Mouse (Mus musculus) C2C12 (cell line): Measurements from ENCODE around the gene Fbxo31. TPM values are rescaled to one million over a fixed set of nuclear protein-coding genes. Genes with fewer than 3 reads are reported as not detected.

ENCODE experiments used
- H3K27me3 ChIP-seq: one replicate; pipeline ENCODE4 v1.6.1; 2011; ENCODE audit not compliant: control insufficient read depth, insufficient read depth, insufficient read length
- H3K36me3 ChIP-seq: one replicate; pipeline ENCODE4 v1.6.1; 2011; ENCODE audit not compliant: control insufficient read depth, insufficient read depth
- H3K4me3 ChIP-seq: one replicate; pipeline ENCODE4 v1.5.1; 2011; ENCODE audit warnings: mild to moderate bottlenecking, control low read depth; ENCODE audit not compliant: poor library complexity, insufficient read depth, severe bottlenecking
- H3K79me2 ChIP-seq: one replicate; pipeline ENCODE4 v1.6.1; 2011; ENCODE audit not compliant: control insufficient read depth, insufficient read depth
- H3K79me3 ChIP-seq: one replicate; pipeline ENCODE4 v1.6.1; 2011; ENCODE audit warnings: low read depth, control low read depth
- H3ac ChIP-seq: one replicate; pipeline ENCODE3; 2011; ENCODE audit warnings: low read depth; ENCODE audit not compliant: control insufficient read depth, insufficient read length
- CEBPB ChIP-seq: IDR thresholded peaks from one replicate; pipeline ENCODE4 v1.6.1; 2011; ENCODE audit warnings: low read depth, mild to moderate bottlenecking, control low read depth, moderate library complexity
- CTCF ChIP-seq: IDR thresholded peaks from one replicate; pipeline ENCODE4 v1.5.1; 2011; ENCODE audit not compliant: control insufficient read depth, insufficient read depth, insufficient read length
- FOSL1 ChIP-seq: IDR thresholded peaks from one replicate; pipeline ENCODE4 v1.8.0; 2011; ENCODE audit warnings: mild to moderate bottlenecking, low read length; ENCODE audit not compliant: poor library complexity, insufficient read depth, severe bottlenecking
- MAX ChIP-seq: IDR thresholded peaks from one replicate; pipeline ENCODE4 v1.6.1; 2011; ENCODE audit warnings: mild to moderate bottlenecking, control low read depth
- MYOD1 ChIP-seq: IDR thresholded peaks from one replicate; pipeline ENCODE4 v1.6.1; 2011; ENCODE audit warnings: low read depth; ENCODE audit not compliant: control insufficient read depth, insufficient read length
- MYOG ChIP-seq: IDR thresholded peaks from one replicate; pipeline ENCODE4 v1.6.1; 2011; ENCODE audit not compliant: control insufficient read depth, insufficient read length; ENCODE audit errors: extremely low read depth
- USF1 ChIP-seq: IDR thresholded peaks from one replicate; pipeline ENCODE4 v1.6.1; 2011; ENCODE audit warnings: low read depth, mild to moderate bottlenecking, control low read depth, moderate library complexity
- polyA plus RNA-seq: library from polyadenylated mRNA; unstranded; fragments of >200 nt; fragmentation: generic; extraction: Trizol; gene quantifications from one replicate; pipeline ENCODE4 v1.2.1, GENCODE M21; 2012; ENCODE audit warnings: missing spikeins

Gene Fbxo31
- polyA plus RNA-seq, 1 experiment: 9.4 TPM

DNA sequence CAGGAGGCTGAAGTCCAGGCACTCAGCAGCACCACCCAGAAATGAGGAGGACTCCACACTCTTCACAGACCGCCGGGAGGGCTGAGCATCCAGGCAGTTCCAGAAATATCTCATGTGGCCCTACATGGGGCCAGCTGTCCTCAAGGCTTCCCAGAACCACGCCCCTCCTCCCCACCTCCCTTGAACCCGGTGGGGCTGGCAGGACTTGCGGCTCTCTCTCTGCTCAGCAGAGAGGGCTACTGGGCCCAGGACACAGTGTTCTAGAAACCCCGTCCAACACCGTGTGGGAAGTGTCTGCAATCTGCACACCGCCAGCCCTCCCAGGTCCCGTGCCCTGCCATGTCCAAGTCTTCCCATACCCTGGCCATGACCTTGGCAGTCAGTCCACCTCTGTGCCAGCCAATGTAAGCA lies 15.7 kb downstream of the Fbxo31 start:
- no peaks in the 10 kb centered on the region for H3K36me3 ChIP-seq
- no peak overlapping the region for H3K4me3 ChIP-seq
- H3ac ChIP-seq: no peak overlapping the region
- H3K27me3 ChIP-seq: no peaks in the 10 kb centered on the region
- H3K79me3 ChIP-seq: no peaks in the 10 kb centered on the region
- TF ChIP-seq USF1 (no peak), MAX (no peak), MYOD1 (no peak), CEBPB (no peak), FOSL1 (no peak), MYOG (no peak), CTCF (no peak)
- peaks cover 4% of the 10 kb centered on the region for H3K79me2 ChIP-seq

DNA sequence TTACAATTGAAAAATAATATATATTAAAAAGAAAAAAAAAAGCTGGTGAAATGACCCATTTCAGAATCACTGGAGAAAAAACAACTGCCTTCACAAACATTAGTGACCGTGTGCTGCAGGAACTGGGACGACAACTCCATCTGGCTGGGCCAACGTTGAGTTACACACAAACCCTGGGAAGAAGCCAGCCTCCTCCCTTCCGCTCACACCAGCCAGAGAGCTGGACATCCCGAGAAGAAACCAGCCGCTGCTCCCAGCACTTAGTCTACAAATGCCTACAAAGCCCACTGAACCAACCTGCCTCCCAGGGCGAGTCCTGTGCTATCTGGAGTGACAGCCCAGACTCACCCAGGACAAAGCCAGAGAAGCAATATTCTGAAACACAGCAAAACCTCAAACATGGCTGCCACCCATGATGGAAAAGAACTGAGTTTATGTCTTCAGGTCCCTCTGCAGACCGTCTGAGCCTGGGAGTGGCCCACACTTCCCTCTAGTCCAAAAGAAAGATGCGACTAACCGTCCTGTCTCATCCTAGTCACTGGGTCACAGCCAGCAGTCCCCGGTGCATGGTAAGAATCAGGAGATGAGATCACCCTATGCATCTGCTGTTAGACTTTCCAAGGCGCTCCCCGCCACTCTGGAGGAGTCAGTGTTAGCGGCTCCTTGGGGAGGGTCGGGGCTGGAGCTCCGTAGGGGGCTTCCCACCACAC lies 16.8 kb downstream of the Fbxo31 start:
- Histone ChIP-seq H3K36me3 (no peaks in the 10 kb centered on the region), H3K4me3 (no peak overlapping the region), H3K27me3 (no peaks in the 10 kb centered on the region), H3ac (no peak overlapping the region), H3K79me2 (no peaks in the 10 kb centered on the region), H3K79me3 (no peaks in the 10 kb centered on the region)
- no peak for TF ChIP-seq CTCF
- no peak for TF ChIP-seq FOSL1
- TF ChIP-seq CEBPB: no peak
- no peak for TF ChIP-seq USF1
- no peak for TF ChIP-seq MAX
- TF ChIP-seq MYOG: no peak
- no peak for TF ChIP-seq MYOD1

DNA sequence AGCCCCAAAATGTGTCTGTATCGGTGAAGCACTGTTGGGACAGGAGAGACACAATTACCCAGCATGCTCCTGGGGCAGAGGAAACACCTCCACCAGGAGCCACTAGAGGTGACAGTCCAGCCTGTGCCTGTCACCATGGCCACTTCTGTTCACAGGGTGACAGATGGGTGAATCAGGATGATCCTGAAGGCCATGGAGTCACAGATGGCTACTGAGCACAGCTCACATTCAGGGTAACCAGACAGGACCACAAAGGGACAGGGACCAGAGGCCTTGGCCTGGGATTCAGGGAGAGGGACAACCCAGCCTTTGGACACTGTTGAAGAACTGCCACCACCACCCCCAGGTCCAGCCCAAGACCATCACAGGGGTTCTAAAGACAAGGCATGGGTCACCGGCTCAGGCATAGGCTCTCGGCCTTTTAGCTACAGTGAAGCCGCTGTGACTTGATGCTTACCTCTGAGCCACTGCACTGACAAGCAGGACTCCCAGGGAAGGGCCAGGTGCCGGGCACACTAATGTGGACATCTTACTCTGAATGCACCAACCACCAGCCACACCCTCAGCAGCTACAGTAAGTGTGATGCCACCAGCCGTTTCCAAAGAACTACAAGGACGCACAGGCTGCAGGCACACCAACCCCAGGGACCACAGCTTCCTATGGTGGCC lies 18.0 kb downstream of the Fbxo31 start:
- Histone ChIP-seq H3K36me3 (no peaks in the 10 kb centered on the region), H3K4me3 (no peak overlapping the region), H3K27me3 (no peaks in the 10 kb centered on the region), H3ac (no peak overlapping the region), H3K79me3 (no peaks in the 10 kb centered on the region), H3K79me2 (no peaks in the 10 kb centered on the region)
- TF ChIP-seq FOSL1: no peak
- no peak for TF ChIP-seq CEBPB
- TF ChIP-seq CTCF: no peak
- TF ChIP-seq MYOG: no peak
- TF ChIP-seq USF1: no peak
- TF ChIP-seq MAX: no peak
- no peak for TF ChIP-seq MYOD1

DNA sequence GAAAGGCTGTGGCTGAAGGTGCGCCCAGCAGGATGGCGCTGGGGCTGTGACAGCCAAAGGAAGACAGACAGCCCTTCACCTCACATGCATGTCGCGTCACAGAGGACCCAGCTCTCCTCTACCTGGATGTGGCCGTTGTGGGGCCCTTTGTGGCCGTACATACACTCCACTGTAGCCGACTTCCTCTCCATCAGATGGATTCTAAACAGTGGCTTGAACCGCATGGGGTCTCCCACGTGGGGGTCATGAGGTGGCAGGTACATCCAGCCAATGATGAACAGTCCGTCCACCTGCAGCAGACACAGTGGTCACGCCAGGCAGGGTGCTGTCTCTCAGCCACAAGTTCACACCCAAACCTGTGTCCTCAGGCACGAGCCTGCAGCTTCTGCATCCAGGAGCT lies 18.8 kb downstream of the Fbxo31 start:
- H3K27me3 ChIP-seq: no peaks in the 10 kb centered on the region
- H3ac ChIP-seq: no peak overlapping the region
- no peaks in the 10 kb centered on the region for H3K36me3 ChIP-seq
- H3K79me2 ChIP-seq: no peaks in the 10 kb centered on the region
- no peak overlapping the region for H3K4me3 ChIP-seq
- TF ChIP-seq CEBPB: no peak
- no peak for TF ChIP-seq MYOD1
- TF ChIP-seq CTCF: no peak
- TF ChIP-seq USF1: no peak
- TF ChIP-seq FOSL1: no peak
- TF ChIP-seq MAX: no peak
- TF ChIP-seq MYOG: no peak
- no peaks in the 10 kb centered on the region for H3K79me3 ChIP-seq

DNA sequence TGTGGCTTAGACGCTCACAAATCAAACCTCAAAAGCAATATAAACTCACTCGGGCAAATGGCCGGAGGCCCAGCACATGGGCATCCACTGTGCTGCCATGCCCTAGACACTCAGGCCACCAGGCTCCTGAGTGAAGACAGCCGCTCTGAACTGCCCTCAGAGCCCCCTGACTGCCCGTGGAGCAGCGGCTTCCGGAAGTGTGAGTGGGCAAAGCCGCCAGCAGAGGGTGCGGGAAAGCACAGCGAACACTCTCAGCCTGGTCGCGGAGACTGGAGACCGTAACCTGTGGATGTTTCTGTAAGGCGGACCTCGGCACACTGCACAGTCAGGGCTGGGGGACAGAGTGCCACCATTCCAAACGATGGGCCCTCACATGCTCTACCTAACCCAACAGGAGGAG lies 20.1 kb downstream of the Fbxo31 start:
- no peak overlapping the region for H3ac ChIP-seq
- H3K27me3 ChIP-seq: no peaks in the 10 kb centered on the region
- H3K79me2 ChIP-seq: no peaks in the 10 kb centered on the region
- H3K36me3 ChIP-seq: no peaks in the 10 kb centered on the region
- no peaks in the 10 kb centered on the region for H3K79me3 ChIP-seq
- no peak overlapping the region for H3K4me3 ChIP-seq
- no peak for TF ChIP-seq CEBPB
- no peak for TF ChIP-seq MYOG
- TF ChIP-seq MAX: no peak
- TF ChIP-seq CTCF: no peak
- TF ChIP-seq MYOD1: no peak
- no peak for TF ChIP-seq FOSL1
- no peak for TF ChIP-seq USF1
